Mouse (Mus musculus) megakaryocyte, embryonic 14.5 days (primary cell): ENCODE measurements around the gene Cts3.
"Not testable (repeated sequence)": the region's sequence is repeated elsewhere in the genome, so short reads cannot be mapped to it uniquely, and the experiment has no call there.

Experiments used
- FLI1 ChIP-seq: IDR thresholded peaks from 2 replicates; pipeline ENCODE4 v1.6.1; 2012; ENCODE audit warnings: low read length, inconsistent platforms, mixed read lengths
- GATA1 ChIP-seq: IDR thresholded peaks from 3 replicates; pipeline ENCODE4 v1.6.1; 2012; ENCODE audit warnings: mixed read lengths, low read length, inconsistent platforms, borderline replicate concordance

DNA sequence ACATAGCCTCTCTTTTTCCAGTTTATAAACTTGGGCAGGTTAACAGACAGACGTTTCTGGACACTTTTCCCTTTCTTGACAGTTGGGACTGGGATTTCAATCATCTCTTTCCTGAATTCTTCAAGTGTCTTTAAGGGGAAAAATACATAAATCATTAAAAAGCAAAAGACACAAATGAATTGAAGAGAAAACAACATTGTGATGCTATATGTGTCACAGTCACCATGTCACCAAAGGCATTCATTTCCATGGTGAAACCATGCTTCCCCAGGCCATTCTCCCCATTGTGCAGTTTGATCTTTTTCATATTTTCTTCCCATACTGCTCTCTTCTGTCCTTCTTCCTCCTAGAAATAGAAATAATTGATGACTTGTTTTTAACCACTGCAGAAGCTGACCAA is 1.9 kb downstream of the Cts3 start, which contains the start of gene Gm49352:
- not testable (repeated sequence) for TF ChIP-seq GATA1, FLI1
